Mouse (Mus musculus): ENCODE results near the gene Etv6.

GRCm38 (mm10) chr6:134163346-134163745, 127.8 kb downstream of the Etv6 start:
- TF ChIP-seq CTCF (IDR thresholded peaks at IDR 0.05; ENCODE audit: extremely low read depth, insufficient read length, insufficient replicate concordance, low read depth, low read length) (no peak), POLR2A (IDR thresholded peaks at IDR 0.05; ENCODE audit: low read depth, low read length) (no peak)
